Mouse (Mus musculus) myocyte (in vitro differentiated cells): ENCODE results near the gene Gnas.

ENCODE experiments used
- E2F4 ChIP-seq: IDR thresholded peaks from one replicate; pipeline ENCODE4 v1.6.1; 2011; ENCODE audit warnings: mild to moderate bottlenecking, control low read depth, moderate library complexity; ENCODE audit not compliant: insufficient read depth
- MYOD1 ChIP-seq, 3 experiments: IDR thresholded peaks; one replicate each; pipeline ENCODE4 v1.6.1; 2011; ENCODE audit warnings: control low read depth in 2 of 3, low read depth in 2 of 3, mild to moderate bottlenecking in 2 of 3, moderate library complexity in 1 of 3; ENCODE audit not compliant: insufficient read length in 2 of 3, control insufficient read depth in 1 of 3
- POLR2A ChIP-seq: IDR thresholded peaks from one replicate; pipeline ENCODE4 v1.6.1; 2011; ENCODE audit warnings: low read depth, mild to moderate bottlenecking, control low read depth, moderate library complexity; ENCODE audit not compliant: insufficient read length
- USF1 ChIP-seq: IDR thresholded peaks from one replicate; pipeline ENCODE4 v1.6.1; 2011; ENCODE audit warnings: low read depth, mild to moderate bottlenecking, control low read depth, moderate library complexity

GRCm38 (mm10) chr2:174339701-174340100 lies 55.6 kb downstream of the Gnas start:
- no peak for TF ChIP-seq USF1
- no peak for TF ChIP-seq MYOD1 (IDR thresholded peaks at IDR 0.05; ENCODE audit: control insufficient read depth in 1 of 3, insufficient read length in 2 of 3, low read depth in 2 of 3)
- TF ChIP-seq POLR2A: no peak
- TF ChIP-seq E2F4: no peak
